Mouse (Mus musculus) gastrocnemius, postnatal 36 days (tissue): ENCODE measurements around the gene Ahnak. TPM values are rescaled to one million over a fixed set of nuclear protein-coding genes. Genes with fewer than 3 reads are reported as not detected.
A peak's percentile ranks its signal among the peaks of the same experiment; 100 is the strongest.
"Not testable (repeated sequence)": the region's sequence is repeated elsewhere in the genome, so short reads cannot be mapped to it uniquely, and the experiment has no call there.

Source experiments
- DNase-seq, 2 experiments: peaks; one replicate each; pipeline ENCODE4 v3.0.0; 2022
- intact Hi-C: fragments of 180-260 bp; cut with DNase I; formaldehyde crosslinking; loops from one replicate; pipeline ENCODE4 v1.15.1; 2025
- total RNA-seq, 2 experiments: library from RNA; stranded (reverse); gene quantifications; 2 replicates each; pipeline ENCODE4 v1.2.3; 2021

The Ahnak gene
- total RNA-seq, 2 experiments from 2014 or later: 171 to 208 TPM

DNA sequence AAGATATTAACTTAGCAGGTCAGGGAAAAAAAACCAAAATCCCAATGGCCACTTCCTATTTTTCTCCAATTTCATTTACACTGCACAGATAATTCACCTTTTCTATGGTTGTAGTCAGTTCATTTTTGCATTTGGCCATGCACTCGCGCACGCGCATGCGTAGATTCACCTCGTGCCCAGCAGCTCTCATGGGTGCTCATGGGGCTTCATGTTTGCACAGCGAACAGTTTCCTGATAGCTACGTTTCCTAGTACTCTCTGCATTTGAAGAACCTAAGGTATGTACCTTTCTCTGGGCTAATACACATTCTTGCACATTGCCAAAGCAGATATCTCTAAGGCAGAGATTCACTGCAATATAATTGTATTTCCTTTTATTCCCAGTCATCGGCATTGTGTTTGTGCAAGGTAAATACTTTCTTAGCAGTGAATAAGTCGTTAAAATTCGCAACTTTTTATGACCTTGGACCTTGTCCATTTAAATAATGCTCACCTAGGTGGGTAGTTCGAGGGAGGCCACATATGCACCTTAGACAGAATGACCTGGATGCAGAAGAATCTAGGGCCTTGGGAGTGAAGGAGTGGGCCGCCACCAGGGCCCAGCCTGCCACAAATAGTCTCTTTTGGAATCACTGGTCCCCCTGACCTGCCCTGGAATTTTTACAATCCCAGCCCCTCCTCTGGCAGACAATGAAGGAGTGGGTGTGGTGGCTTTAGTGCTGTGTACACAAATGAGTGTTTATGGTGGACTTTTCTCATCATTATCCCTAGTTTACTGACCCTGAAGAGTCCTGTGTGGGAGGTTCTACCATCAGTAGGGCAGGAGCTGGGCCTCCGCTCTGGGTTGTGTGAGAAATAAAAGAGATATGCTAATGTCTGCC is 92.5 kb downstream of the Ahnak start:
- intact Hi-C loops: loop anchor here (2.0 to 5.0 kb wide), 2 partner anchors 89 to 103 kb away; no protein-coding TSS in a partner anchor

DNA sequence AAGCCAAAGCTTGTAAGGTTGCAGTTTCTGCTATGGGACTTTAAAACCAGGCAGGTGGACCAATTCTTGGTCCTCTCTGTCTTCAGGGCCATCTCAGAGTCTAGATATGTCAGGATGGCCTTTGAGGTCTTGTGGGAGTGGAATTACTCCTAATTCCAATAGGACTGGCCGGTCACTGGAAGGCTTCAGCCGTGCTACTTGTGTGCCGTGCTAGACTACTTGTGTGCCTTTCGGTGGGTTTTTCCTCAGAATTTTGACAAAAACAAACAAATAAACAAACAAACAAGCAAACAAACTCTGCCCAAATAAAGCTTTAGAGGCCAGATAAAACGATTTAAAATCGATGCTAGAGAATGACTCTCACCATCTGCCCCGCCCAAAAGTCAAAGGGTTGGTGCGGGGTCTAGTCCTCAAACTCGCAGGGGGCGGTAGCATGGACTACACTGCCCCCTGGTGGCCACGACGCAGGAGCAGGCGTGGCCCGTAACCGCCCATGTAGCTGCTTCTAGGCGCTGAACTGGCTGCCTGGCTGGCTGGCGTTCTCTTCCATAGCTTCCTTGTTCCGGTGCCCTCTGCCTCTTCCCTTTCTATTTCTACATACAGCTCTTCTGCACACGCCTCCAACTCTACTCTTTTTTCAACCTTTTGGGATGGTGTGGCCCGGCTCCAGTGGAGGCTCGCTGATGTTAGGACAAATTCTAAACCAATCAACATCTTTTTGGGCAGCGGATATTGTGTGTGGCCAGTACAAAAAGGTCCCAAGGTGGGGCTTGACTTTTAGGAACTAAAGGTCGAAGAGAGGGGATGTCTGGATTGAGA is 93.3 kb downstream of the Ahnak start:
- intact Hi-C loops: loop anchor here (2.0 to 5.0 kb wide), 2 partner anchors 90 to 104 kb away; no protein-coding TSS in a partner anchor
- DNase-seq: peak; percentile 82 to 84

More for the DNA sequence above, 92.5 kb downstream of the Ahnak start:
- no peak for DNase-seq

GRCm38 (mm10) chr19:9083010-9083355 is 93.9 kb downstream of the Ahnak start:
- intact Hi-C loops: loop anchor here (2.0 to 5.0 kb wide), 2 partner anchors 91 to 104 kb away; no protein-coding TSS in a partner anchor
- no peak for DNase-seq

GRCm38 (mm10) chr19:9083892-9084291 is 94.8 kb downstream of the Ahnak start:
- intact Hi-C loops: loop anchor here (2.0 to 5.0 kb wide), 2 partner anchors 92 to 105 kb away; no protein-coding TSS in a partner anchor
- DNase-seq: not testable (repeated sequence)

DNA sequence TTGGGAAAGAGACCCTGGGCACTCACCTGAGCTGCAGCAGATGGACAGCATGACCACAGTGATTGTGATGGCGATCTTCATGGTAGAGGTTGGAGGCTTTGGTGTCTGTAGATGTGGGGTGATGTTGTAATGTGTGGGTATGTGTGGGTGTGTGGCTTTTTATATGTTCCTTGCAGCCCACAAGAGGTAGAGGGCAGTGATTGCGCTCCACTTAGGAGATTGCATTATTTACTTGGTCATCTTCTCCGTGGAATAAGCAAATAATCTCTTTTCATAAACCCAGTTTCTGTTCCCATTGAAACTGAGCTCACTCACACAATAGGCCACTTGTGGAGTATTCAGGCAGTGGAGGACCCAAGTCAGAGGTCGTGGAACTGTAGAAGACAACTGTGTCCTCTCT is 98.7 kb downstream of the Ahnak start, which contains the start of gene Scgb1a1:
Gene Scgb1a1, minus strand, starts transcription at position 138 of the 400 bp plus-strand sequence.
- no peak for DNase-seq
- intact Hi-C loops: no loop called here

DNA sequence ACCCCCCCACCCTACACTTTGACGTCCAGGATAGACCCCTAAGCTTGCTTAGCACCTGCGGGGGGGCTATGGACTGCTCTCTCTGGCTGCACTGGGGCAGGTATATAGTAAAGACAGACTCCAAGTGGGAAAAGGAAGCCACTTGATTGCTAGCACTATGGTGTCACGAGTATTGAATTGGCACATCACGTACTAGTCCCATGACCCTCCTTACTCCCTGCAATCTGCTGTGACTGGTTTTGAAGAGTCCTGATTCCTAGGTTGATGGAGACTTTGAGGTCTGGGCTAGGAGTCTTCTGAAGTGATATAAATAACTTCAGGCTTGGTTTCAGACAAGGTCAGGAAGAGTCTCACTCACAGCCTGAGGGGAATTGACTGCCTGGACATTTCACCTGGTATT is 101.1 kb downstream of the Ahnak start:
- no peak for DNase-seq
- intact Hi-C loops: no loop called here

DNA sequence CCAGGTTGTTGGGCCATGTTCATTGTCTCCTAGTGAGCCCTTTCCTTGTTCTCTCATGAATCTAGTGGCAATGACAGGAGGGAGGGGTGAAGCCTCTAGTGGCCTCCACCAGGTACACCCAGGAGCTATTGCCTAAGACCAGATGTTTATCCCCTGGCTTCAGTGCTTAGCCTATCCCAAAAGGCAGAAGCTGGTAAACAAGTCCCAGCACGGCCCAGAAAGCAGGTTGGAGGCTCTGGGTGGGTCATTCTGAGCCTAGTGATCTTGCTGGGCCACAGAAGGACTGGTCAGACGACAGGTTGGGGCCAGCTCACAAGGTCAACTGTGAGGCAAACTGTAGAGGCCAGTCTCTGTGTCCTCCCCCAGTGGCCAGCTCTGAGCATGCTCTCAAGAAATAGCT is 101.6 kb downstream of the Ahnak start:
- no peak for DNase-seq
- intact Hi-C loops: no loop called here

DNA sequence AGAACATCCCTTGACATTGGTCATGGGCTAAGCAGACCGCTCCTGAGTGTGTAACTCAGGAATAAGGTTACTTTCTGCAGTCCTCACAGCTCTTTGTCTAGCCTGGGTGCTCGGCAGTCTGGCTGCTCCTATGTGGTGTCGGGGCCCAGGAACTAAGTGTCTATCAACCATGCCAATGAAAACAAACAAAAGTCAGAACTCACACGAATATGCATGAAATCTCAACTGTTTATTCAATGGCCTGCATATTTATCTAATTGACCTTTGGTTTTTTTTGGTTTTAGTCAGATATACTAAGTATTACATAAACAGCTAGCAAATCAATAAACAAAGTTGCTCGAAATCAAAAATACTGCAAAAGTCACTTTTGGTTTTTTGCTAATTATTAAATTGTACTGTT is 106.0 kb downstream of the Ahnak start:
- intact Hi-C loops: no loop called here
- DNase-seq: no peak

GRCm38 (mm10) chr19:9097441-9097840 is 108.4 kb downstream of the Ahnak start:
- DNase-seq: no peak
- intact Hi-C loops: no loop called here

DNA sequence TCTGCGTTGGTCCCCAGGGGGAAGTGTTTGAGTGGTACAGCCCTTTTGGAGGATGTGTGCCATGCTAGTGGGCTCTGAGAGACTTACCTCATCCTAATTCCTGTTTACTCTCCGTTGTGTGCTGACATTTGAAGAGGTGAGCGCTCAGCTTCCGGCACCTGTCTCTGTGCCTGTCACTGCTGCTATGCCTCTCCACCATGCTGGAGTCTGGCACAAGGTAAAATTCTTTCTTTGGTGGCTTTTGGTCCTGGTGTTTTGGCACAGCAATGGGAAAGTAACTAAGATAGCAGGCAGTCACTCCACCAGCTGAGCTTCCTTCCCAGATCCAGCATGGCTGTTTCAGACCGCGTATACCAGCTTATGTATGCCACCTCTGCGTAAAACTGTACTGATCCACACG is 110.7 kb downstream of the Ahnak start:
- DNase-seq: no peak
- intact Hi-C loops: loop anchor here (5.0 kb wide), 1 partner anchor 252 kb away; no protein-coding TSS in a partner anchor

- no peak for DNase-seq
- intact Hi-C loops: loop anchor here (5.0 kb wide), 1 partner anchor 253 kb away; no protein-coding TSS in a partner anchor
Measured at GRCm38 (mm10) chr19:9100297-9101061, 111.4 kb downstream of the Ahnak start.

DNA sequence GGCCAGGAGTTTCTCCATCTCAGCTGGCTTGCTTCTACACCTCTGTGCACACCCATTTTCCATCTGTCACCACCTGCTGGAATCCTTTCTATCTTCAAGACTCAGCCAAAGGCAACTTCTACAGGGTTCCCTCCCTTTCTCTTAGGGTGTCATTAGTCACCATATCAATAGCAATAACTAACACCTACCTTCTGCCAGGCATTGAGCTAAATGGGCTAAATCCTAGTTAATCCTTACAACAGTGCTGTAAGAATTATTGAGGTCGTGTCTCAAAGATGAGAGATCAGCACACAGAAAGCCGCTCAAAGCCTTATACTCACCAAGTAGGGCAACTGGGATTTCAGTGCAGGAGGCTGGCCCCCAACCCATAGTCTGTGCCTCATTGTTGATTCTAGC is 112.0 kb downstream of the Ahnak start:
- intact Hi-C loops: loop anchor here (5.0 kb wide), 1 partner anchor 254 kb away; no protein-coding TSS in a partner anchor
- DNase-seq: no peak

GRCm38 (mm10) chr19:9103986-9104385 is 114.9 kb downstream of the Ahnak start:
- DNase-seq: no peak
- intact Hi-C loops: loop anchor here (5.0 kb wide), 1 partner anchor 257 kb away; no protein-coding TSS in a partner anchor

DNA sequence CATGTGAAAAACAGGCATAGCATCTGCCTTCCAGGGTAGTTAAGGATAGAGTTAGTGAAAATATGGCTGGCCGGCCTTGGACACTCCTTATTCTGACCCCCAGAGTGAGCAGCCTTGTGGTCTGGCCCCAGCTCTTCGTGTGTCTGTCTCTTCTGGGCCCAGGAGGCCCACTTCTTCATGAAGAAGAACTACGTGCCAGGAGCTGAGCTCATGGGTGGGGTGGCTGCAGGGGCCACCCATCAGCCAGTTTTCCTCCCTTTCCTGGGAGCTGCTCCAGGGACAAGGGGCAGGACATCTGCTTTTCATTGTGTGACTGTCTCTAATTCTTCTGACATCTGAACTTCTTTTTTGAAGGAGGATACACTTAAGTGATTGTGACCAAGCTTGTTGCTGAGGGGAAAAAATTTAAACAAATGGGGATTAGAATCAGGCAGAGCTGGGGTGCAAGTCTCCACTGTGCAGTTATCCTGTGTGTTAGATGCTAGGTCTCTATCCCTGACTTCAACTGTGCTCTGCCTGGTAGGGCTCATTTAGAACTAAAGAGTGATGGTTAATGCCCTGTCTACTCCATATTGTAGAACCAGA is 116.1 kb downstream of the Ahnak start:
- peak; percentile 49 to 72 for DNase-seq
- intact Hi-C loops: loop anchor here (5.0 kb wide), 1 partner anchor 248 kb away; no protein-coding TSS in a partner anchor

DNA sequence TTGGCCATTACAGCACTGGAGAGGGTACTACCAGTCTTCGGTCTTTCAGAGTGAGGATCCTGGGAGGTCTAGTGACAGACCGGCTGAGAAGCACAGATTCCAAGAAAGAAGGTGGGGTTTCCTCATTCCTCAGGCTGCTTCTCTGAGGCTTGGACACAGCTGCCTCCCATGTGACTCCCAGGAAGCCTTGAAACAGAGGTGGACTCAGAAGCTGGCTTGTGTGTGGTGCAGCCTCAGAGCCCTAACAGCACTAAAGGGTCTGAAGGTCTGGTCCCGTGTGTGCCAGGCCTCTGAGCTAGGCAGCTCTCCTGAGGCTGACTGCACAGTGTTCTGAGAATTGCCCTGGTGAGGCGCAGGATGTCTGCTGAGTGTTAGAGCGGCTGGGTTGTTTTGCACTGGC is 117.0 kb downstream of the Ahnak start:
- peak in 1 of 2 experiments; percentile 31 for DNase-seq
- intact Hi-C loops: loop anchor here (5.0 kb wide), 1 partner anchor 249 kb away; no protein-coding TSS in a partner anchor

GRCm38 (mm10) chr19:9106751-9107378 is 117.8 kb downstream of the Ahnak start:
- peak in 1 of 2 experiments; percentile 30 for DNase-seq
- intact Hi-C loops: loop anchor here (5.0 kb wide), 1 partner anchor 250 kb away; no protein-coding TSS in a partner anchor

DNA sequence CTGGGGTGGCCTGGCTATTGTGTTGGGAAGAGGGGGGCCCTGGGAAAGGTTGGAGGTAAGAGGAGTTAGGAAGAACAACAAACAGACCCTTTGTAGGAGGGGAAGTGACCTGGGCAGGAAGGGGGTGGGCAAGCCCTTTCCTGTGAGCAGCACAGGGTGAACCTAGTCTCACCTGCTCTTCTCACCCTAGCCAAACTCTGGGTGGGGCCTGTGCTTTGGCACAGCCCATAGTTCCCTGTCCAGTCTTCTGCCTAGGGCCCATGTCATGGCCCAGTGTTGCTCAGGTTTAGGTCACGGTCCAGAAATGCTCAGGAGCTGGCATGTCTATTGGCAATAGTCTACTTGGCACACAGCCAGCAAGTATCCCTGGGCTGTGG is 118.3 kb downstream of the Ahnak start:
- intact Hi-C loops: loop anchor here (5.0 kb wide), 1 partner anchor 250 kb away; no protein-coding TSS in a partner anchor
- DNase-seq: no peak

GRCm38 (mm10) chr19:9108536-9108935 is 119.5 kb downstream of the Ahnak start:
- no peak for DNase-seq
- intact Hi-C loops: loop anchor here (5.0 kb wide), 1 partner anchor 251 kb away; no protein-coding TSS in a partner anchor
